Mouse (Mus musculus) megakaryocyte, embryonic 14.5 days (primary cell): Measurements from ENCODE around the gene Fgfr2. TPM values are rescaled to one million over a fixed set of nuclear protein-coding genes. Genes with fewer than 3 reads are reported as not detected.
A peak's percentile ranks its signal among the peaks of the same experiment; 100 is the strongest.

Experiments
- H3K27me3 ChIP-seq: replicated peaks from 2 replicates; pipeline ENCODE3; 2012; ENCODE audit warnings: inconsistent platforms
- H3K36me3 ChIP-seq: replicated peaks from 2 replicates; pipeline ENCODE3; 2012; ENCODE audit warnings: low read length, inconsistent platforms, mixed read lengths
- H3K4me1 ChIP-seq: 2 replicates; pipeline ENCODE4 v1.6.1; 2012; ENCODE audit warnings: inconsistent platforms
- H3K4me3 ChIP-seq: replicated peaks from 2 replicates; pipeline ENCODE3; 2012; ENCODE audit warnings: moderate library complexity, mild to moderate bottlenecking, inconsistent platforms
- H3K9me3 ChIP-seq: 2 replicates; pipeline ENCODE4 v1.6.1; 2012; ENCODE audit warnings: inconsistent platforms
- FLI1 ChIP-seq: IDR thresholded peaks from 2 replicates; pipeline ENCODE4 v1.6.1; 2012; ENCODE audit warnings: low read length, inconsistent platforms, mixed read lengths
- GATA1 ChIP-seq: IDR thresholded peaks from 3 replicates; pipeline ENCODE4 v1.6.1; 2012; ENCODE audit warnings: mixed read lengths, low read length, inconsistent platforms, borderline replicate concordance
- polyA plus RNA-seq: library from polyadenylated mRNA; stranded (reverse); fragments of >175 nt; gene quantifications from 2 replicates; pipeline ENCODE4 v1.2.3, GENCODE M21; 2012; ENCODE audit warnings: low replicate concordance; ENCODE audit not compliant: insufficient read depth

Gene Fgfr2
- polyA plus RNA-seq, 1 experiment: 0.45 TPM

GRCm38 (mm10) chr7:132599071-132599975 lies 523.8 kb downstream of the Fgfr2 start, which contains the start of gene Nkx1-2:
Nkx1-2 (minus strand) TSS chr7:132599637.
- peak within 1 kb of the TSS; percentile 75 for H3K4me3 ChIP-seq
- no peak for TF ChIP-seq FLI1
- no peak for TF ChIP-seq GATA1
- peaks cover 40% of the 10 kb centered on the region for H3K4me1 ChIP-seq
- peaks cover 97% of the 10 kb centered on the region for H3K27me3 ChIP-seq
- H3K9me3 ChIP-seq: no peaks in the 10 kb centered on the region
- H3K36me3 ChIP-seq: no peaks in the 10 kb centered on the region

DNA sequence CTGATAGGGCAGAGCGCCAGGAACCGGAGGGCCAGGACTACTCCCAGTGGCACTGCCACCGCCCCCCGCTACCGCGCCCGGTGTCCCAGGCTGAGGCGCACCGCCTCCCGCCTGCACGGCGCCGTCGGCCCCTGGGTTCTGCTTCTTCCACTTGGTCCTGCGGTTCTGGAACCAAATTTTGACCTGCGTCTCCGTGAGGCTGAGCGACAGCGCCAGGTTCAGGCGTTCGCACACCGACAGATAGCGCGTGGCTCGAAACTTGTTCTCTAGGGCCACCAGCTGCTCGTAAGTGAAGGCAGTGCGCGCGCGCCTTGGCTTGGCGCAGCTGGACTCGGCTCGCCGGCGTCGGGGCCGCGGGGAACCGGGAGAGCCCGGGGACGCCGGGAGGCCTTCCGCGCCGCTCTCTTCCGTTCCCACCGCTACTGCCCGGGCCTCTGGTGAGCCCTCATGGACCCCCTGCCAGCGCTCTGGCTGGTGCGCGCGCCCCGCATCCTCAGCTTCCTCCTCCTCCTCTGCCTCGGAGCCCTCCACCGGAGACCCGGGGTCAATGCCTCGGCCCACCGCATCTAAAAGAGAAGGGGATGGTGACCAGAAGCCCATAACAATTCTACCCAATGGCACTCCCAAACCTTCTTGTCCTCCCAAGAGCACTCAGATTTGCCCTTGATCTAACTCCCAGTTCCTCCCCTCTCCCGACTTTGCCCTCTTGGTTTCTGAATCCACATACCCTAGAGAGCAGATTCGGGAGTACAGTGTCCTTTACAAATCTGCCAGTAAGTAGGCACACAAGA lies 525.7 kb downstream of the Fgfr2 start:
- H3K27me3 ChIP-seq: peaks cover 97% of the 10 kb centered on the region
- H3K36me3 ChIP-seq: no peaks in the 10 kb centered on the region
- H3K4me3 ChIP-seq: peak overlapping the region; percentile 87
- H3K4me1 ChIP-seq: peaks cover 40% of the 10 kb centered on the region
- TF ChIP-seq GATA1: no peak
- TF ChIP-seq FLI1: no peak
- H3K9me3 ChIP-seq: no peaks in the 10 kb centered on the region

- H3K36me3 ChIP-seq: no peaks in the 10 kb centered on the region
- H3K9me3 ChIP-seq: no peaks in the 10 kb centered on the region
- peaks cover 40% of the 10 kb centered on the region for H3K4me1 ChIP-seq
- peak overlapping the region; percentile 87 for H3K4me3 ChIP-seq
- TF ChIP-seq FLI1: no peak
- TF ChIP-seq GATA1: no peak
- H3K27me3 ChIP-seq: peaks cover 95% of the 10 kb centered on the region
Measured at GRCm38 (mm10) chr7:132596557-132597250, 526.4 kb downstream of the Fgfr2 start.

GRCm38 (mm10) chr7:132595787-132596186 lies 527.4 kb downstream of the Fgfr2 start:
- Histone ChIP-seq H3K27me3 (peaks cover 93% of the 10 kb centered on the region), H3K9me3 (no peaks in the 10 kb centered on the region), H3K36me3 (no peaks in the 10 kb centered on the region), H3K4me3 (no peak overlapping the region), H3K4me1 (peaks cover 40% of the 10 kb centered on the region)
- TF ChIP-seq FLI1: no peak
- no peak for TF ChIP-seq GATA1

DNA sequence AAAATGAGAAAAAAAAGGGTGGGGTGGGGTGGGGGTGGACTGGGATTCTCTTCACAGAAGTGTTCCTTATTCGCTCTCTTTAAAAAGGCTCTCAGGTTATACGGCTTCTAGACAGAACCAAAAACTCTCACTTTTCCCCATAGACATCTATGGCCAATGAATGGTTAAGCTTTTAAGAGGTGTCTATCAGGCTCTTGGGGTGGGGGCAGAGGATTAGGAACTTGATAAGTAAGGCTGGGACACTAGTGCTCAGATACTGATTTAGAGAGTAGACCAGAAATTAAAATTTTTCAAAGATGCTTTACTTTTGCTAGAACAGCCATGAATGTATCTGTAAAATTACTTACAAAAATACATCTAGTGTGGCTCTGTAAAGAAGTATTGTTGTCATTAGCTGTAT lies 528.8 kb downstream of the Fgfr2 start:
- Histone ChIP-seq H3K4me3 (no peak overlapping the region), H3K36me3 (no peaks in the 10 kb centered on the region), H3K27me3 (peaks cover 83% of the 10 kb centered on the region), H3K4me1 (peaks cover 28% of the 10 kb centered on the region), H3K9me3 (no peaks in the 10 kb centered on the region)
- no peak for TF ChIP-seq GATA1
- TF ChIP-seq FLI1: no peak

DNA sequence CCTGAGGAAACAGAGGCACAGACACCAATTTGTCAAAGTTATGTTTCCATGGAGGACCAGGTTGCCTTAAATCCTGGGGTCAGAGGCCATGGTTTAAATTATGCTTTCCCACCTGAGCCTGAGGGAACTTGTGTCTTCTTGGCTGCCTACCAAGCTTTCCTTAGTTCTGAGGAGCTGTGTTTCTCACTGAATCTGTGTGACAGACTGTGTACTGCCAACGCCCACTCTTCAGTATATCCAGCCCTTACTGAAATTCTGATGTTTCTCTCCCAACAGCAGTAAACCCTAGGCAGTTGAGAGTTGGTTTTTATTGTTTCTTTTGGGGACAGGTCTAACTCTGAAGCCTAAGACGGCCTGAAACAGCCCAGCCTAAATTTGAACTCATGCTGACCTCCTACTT lies 529.4 kb downstream of the Fgfr2 start:
- no peak for TF ChIP-seq FLI1
- TF ChIP-seq GATA1: no peak
- Histone ChIP-seq H3K36me3 (no peaks in the 10 kb centered on the region), H3K4me3 (no peak overlapping the region), H3K9me3 (no peaks in the 10 kb centered on the region), H3K4me1 (peaks cover 22% of the 10 kb centered on the region), H3K27me3 (peaks cover 78% of the 10 kb centered on the region)

GRCm38 (mm10) chr7:132589610-132590009 lies 533.5 kb downstream of the Fgfr2 start:
- no peaks in the 10 kb centered on the region for H3K4me1 ChIP-seq
- H3K27me3 ChIP-seq: peaks cover 49% of the 10 kb centered on the region
- H3K9me3 ChIP-seq: no peaks in the 10 kb centered on the region
- TF ChIP-seq FLI1: no peak
- no peak for TF ChIP-seq GATA1
- H3K36me3 ChIP-seq: no peaks in the 10 kb centered on the region
- H3K4me3 ChIP-seq: no peak overlapping the region

- no peaks in the 10 kb centered on the region for H3K4me1 ChIP-seq
- no peak overlapping the region for H3K4me3 ChIP-seq
- peaks cover 47% of the 10 kb centered on the region for H3K27me3 ChIP-seq
- no peak for TF ChIP-seq GATA1
- TF ChIP-seq FLI1: no peak
- H3K36me3 ChIP-seq: no peaks in the 10 kb centered on the region
- H3K9me3 ChIP-seq: peaks cover 9% of the 10 kb centered on the region
Measured at GRCm38 (mm10) chr7:132587167-132587566, 536.0 kb downstream of the Fgfr2 start.

GRCm38 (mm10) chr7:132585695-132586491 lies 537.3 kb downstream of the Fgfr2 start:
- H3K9me3 ChIP-seq: peaks cover 9% of the 10 kb centered on the region
- no peak overlapping the region for H3K4me3 ChIP-seq
- TF ChIP-seq FLI1 (no peak), GATA1 (no peak)
- H3K4me1 ChIP-seq: no peaks in the 10 kb centered on the region
- H3K27me3 ChIP-seq: peaks cover 40% of the 10 kb centered on the region
- no peaks in the 10 kb centered on the region for H3K36me3 ChIP-seq
